11 mouse cellular contexts compared by ENCODE assay signal in the genomic region with DNA sequence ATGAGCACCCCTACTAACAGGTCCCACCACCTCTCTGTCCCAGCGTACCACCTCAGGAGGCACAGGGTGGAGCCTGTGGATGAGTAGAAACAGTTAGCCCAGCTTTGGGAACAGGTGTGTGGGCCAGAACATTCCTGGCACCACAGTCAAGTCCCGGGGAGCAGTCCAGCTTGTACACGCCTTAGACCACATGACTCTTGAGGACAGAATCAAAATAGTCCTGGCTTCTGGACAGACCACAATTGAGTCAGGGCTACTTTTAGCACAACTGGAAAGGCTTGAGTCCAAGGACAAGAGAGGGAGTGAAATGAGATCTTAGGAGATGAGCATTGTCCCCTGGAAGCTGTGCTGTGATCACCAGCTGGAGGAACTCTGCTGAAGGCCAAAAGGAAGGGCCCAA.
DNase-seq lines count a peak whose midpoint lies in the region; ATAC-seq lines count a peak whose summit lies in the region.
"Had no signal": no experiment of that assay in that cellular context is flagged by ENCODE, and none has a peak within 500 bp of the region (broad histone marks: within the 10 kb centered on the region; RNA-seq: fewer than 3 reads in every experiment).

No protein-coding gene starts in this region.

- ATAC-seq in frontal cortex, adult (ENCODE audit: low TSS enrichment) = peak; percentile 28

- intact Hi-C loops in heart, postnatal 25 days (cut with DNase I) = no loop called here

- no peak for DNase-seq in frontal cortex, postnatal 25 days (ENCODE audit: low spot score in 2 of 2)
- DNase-seq in 3134 (ENCODE audit: extremely low read depth, insufficient read length, low spot score) = peak; percentile 63
- peak; percentile 78 to 83 for DNase-seq in gastrocnemius, adult 8-10 months (ENCODE audit: low spot score in 2 of 2)
- peak; percentile 41 for DNase-seq in heart, postnatal 25 days (ENCODE audit: low spot score)
- DNase-seq in yolk sac, embryonic 10.5 days (ENCODE audit: low spot score) = no peak
- DNase-seq in adrenal gland, postnatal 25 days = no peak
- DNase-seq in layer of hippocampus, adult 8-10 months (ENCODE audit: low spot score in 2 of 2) = no peak
- DNase-seq: B cell, adult 2 months; cerebellum, adult 9-10 months; thymus, adult 18-20 months had no signal

Comparison
In these comparisons a context has a peak if more than half of its experiments do, and no peak if none do; other contexts are left out.
1. DNase-seq: peak in 3134 (single experiment), gastrocnemius, adult 8-10 months (2 of 2) and heart, postnatal 25 days (single experiment); none in frontal cortex, postnatal 25 days (0 of 2), yolk sac, embryonic 10.5 days (single experiment), adrenal gland, postnatal 25 days (single experiment) and layer of hippocampus, adult 8-10 months (0 of 2).